Mouse (Mus musculus) left cerebral cortex, postnatal 10 days (tissue): ENCODE results near the gene Gm21866. TPM values are rescaled to one million over a fixed set of nuclear protein-coding genes. Genes with fewer than 3 reads are reported as not detected.
"Not testable (repeated sequence)": the region's sequence is repeated elsewhere in the genome, so short reads cannot be mapped to it uniquely, and the experiment has no call there.

Experiments used
- DNase-seq, 2 experiments: peaks; one replicate each; pipeline ENCODE4 v3.0.0; 2021 to 2022; ENCODE audit warnings: low spot score in 2 of 2, mixed read lengths in 1 of 2; ENCODE audit errors: extremely low spot score in 1 of 2
- intact Hi-C: fragments of 180-260 bp; cut with DNase I; formaldehyde crosslinking; loops from one replicate; pipeline ENCODE4 v1.15.1; 2025
- total RNA-seq, 2 experiments: library from RNA; stranded (reverse); gene quantifications; 2 replicates each; pipeline ENCODE4 v1.2.3; 2021

The Gm21866 gene
- not detected for total RNA-seq

GRCm38 (mm10) chrY:13465479-13465878, at the start of gene Gm21866:
Gene Gm21866, minus strand, starts transcription at chrY:13465579.
- intact Hi-C loops = not testable (repeated sequence)
- DNase-seq = peak in 1 of 2 experiments; percentile 0

GRCm38 (mm10) chrY:13493726-13494125, 28.3 kb upstream of the Gm21866 start, which contains the start of gene Gm20773:
Gene Gm20773, plus strand, starts transcription at chrY:13494026.
- DNase-seq, intact Hi-C loops: not testable (repeated sequence)

Other genes starting within 250 kb of the Gm21866 start
- not detected for gene Gm21828, start 241.7 kb downstream of the Gm21866 start, total RNA-seq
- not detected for gene Gm21440, start 213.2 kb downstream of the Gm21866 start, total RNA-seq
- gene Gm21454, start 213.1 kb downstream of the Gm21866 start, total RNA-seq = not detected
- gene Gm21725, start 116.5 kb downstream of the Gm21866 start, total RNA-seq = not detected
- not detected for gene Gm20773, start 28.4 kb upstream of the Gm21866 start, total RNA-seq